Mouse (Mus musculus): ENCODE results near the gene Pitx2. TPM values are rescaled to one million over a fixed set of nuclear protein-coding genes. Genes with fewer than 3 reads are reported as not detected.

Pitx2 gene
- 0.12 TPM for polyA plus RNA-seq (2017; shearing (Covaris generic))

DNA sequence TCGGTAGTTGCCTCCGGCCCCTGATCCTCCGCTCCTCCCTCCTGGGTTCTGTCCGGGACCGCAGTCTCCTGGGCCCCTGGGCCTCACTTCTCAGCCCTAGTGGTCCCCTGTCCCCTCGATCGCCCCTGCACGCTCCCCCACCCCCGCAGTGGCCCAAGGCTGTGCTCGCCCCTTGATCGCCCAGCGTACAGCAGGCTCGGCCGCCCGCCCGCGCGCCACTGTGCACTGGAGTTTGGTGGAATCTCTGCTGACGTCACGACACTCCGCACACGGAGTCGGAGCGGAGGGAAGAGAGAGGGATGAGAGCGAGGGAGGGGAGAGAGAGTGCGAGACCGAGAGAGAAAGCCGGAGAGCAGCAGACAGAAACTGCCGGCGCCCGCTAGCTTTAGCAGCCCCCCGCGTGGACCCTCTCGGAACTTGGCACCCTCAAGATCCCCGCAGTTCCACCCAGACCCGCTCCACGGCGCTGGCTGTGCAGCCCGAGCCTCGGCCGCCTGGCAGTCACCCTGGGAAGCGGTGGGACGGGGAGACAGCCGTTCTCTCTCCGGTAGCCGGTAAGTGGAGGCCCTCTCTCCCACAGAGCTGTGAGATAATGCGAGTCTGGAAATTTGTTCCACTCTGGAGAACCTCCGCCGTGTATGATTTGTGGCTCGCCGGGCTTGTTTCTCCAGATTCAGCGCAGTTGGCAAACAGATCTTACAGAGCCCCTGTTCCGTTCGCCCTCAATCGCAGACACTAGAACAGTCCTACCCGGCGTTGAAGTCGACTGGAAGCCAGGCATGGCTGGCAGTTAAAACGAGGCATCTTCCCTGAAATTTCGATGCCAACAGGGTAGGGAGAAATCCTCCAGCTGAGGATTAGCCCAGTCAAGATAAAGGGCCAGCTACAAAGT lies at the start of gene Pitx2:
Gene Pitx2 (plus strand): TSS at position 270 of the 892 bp plus-strand sequence.

Other genes starting within 250 kb of the Pitx2 start
- 0.42 TPM for gene Enpep, start 132.8 kb downstream of the Pitx2 start, polyA plus RNA-seq (2017; shearing (Covaris generic))